Mouse (Mus musculus) small intestine, adult 2 months (tissue): ENCODE data around the gene Yjefn3. TPM values are rescaled to one million over a fixed set of nuclear protein-coding genes. Genes with fewer than 3 reads are reported as not detected.

Source experiments
- H3K27ac ChIP-seq: fragments of 200-500 bp; 2 replicates; pipeline ENCODE4 v1.5.1; 2012; ENCODE audit warnings: low read depth, low read length, control low read depth, inconsistent platforms; ENCODE audit not compliant: insufficient read depth
- H3K27me3 ChIP-seq: fragments of 200-500 bp; 2 replicates; pipeline ENCODE4 v1.6.1; 2012; ENCODE audit warnings: mild to moderate bottlenecking, moderate library complexity, low read length, inconsistent platforms; ENCODE audit not compliant: control insufficient read depth, insufficient read depth
- H3K36me3 ChIP-seq: fragments of 200-500 bp; 2 replicates; pipeline ENCODE4 v1.6.1; 2012; ENCODE audit warnings: mild to moderate bottlenecking, low read length, control low read depth, inconsistent platforms; ENCODE audit not compliant: control insufficient read depth, insufficient read depth
- H3K4me1 ChIP-seq: fragments of 200-500 bp; 2 replicates; pipeline ENCODE4 v1.6.1; 2012; ENCODE audit warnings: low read length, inconsistent platforms, mixed read lengths; ENCODE audit not compliant: control insufficient read depth, insufficient read depth, insufficient read length
- H3K4me3 ChIP-seq: fragments of 200-500 bp; 2 replicates; pipeline ENCODE4 v1.5.1; 2012; ENCODE audit warnings: low read depth, mild to moderate bottlenecking, control low read depth, inconsistent platforms, low read length, moderate library complexity
- CTCF ChIP-seq: fragments of 200-500 bp; IDR thresholded peaks from 2 replicates; pipeline ENCODE4 v1.5.1; 2012; ENCODE audit warnings: low read depth, mild to moderate bottlenecking, control low read depth, inconsistent platforms, low read length, moderate library complexity, mixed read lengths; ENCODE audit not compliant: insufficient replicate concordance, insufficient read length; ENCODE audit errors: extremely low read depth
- POLR2A ChIP-seq: fragments of 200-500 bp; IDR thresholded peaks from 2 replicates; pipeline ENCODE4 v1.6.1; 2012; ENCODE audit warnings: low read depth, mild to moderate bottlenecking, control low read depth, inconsistent platforms, low read length, moderate library complexity
- WGBS: fragments of 180-500 bp; shearing (Covaris S2); methylation state at CpG from one replicate; pipeline ENCODE4 v1.1.7; 2018; 5-methylcytosine and 5-hydroxymethylcytosine counted together
- polyA plus RNA-seq: library from polyadenylated mRNA; depleted of rRNA; stranded (reverse); fragments of >200 nt; gene quantifications from 2 replicates; pipeline ENCODE4 v1.2.3, GENCODE M21; 2012

The Yjefn3 gene
- polyA plus RNA-seq, 1 experiment = 4.6 TPM

DNA sequence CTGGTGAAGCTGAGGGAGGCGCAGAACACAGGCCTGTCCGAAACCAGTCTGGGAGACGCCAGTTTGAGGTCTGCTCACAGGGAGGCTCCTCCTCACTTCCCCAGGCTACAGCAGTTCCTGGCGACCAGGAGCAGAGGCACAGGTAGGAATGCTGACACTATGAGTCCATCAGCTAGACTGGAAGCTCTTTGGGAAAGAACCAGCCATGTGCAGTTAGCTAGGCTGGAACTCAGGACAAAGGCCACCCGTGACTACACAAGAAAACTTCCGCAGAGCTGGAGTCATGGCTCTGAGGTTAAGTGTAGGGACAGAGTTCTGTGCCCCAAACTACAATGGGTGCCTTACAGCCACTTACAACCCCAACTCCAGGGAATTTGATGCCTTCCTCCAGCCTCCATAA is 4.7 kb downstream of the Yjefn3 start:
- Histone ChIP-seq H3K36me3 (peaks cover 21% of the 10 kb centered on the region; the same call in 1 of the 2 replicates), H3K27ac (no peak overlapping the region), H3K4me3 (no peak overlapping the region), H3K4me1 (peaks cover 17% of the 10 kb centered on the region), H3K27me3 (no peaks in the 10 kb centered on the region)
- TF ChIP-seq CTCF = no peak
- no peak for TF ChIP-seq POLR2A
- WGBS = 83% methylated on average over 6 of the region's 6 CpGs

- no peak overlapping the region for H3K27ac ChIP-seq
- H3K4me3 ChIP-seq = no peak overlapping the region
- H3K27me3 ChIP-seq = no peaks in the 10 kb centered on the region
- peaks cover 24% of the 10 kb centered on the region for H3K36me3 ChIP-seq
- H3K4me1 ChIP-seq = peaks cover 8% of the 10 kb centered on the region
- 76% methylated on average over 4 of the region's 4 CpGs for WGBS
- no peak for TF ChIP-seq CTCF
- no peak for TF ChIP-seq POLR2A
Measured at GRCm38 (mm10) chr8:69895772-69896451, 6.6 kb downstream of the Yjefn3 start.

- Histone ChIP-seq H3K27me3 (no peaks in the 10 kb centered on the region), H3K4me1 (peaks cover 4% of the 10 kb centered on the region; the same call in 1 of the 2 replicates), H3K4me3 (no peak overlapping the region), H3K27ac (no peak overlapping the region), H3K36me3 (peaks cover 24% of the 10 kb centered on the region)
- TF ChIP-seq CTCF (no peak), POLR2A (no peak)
- 75% methylated on average over 6 of the region's 6 CpGs for WGBS
Measured at GRCm38 (mm10) chr8:69894836-69895332, 7.6 kb downstream of the Yjefn3 start.

DNA sequence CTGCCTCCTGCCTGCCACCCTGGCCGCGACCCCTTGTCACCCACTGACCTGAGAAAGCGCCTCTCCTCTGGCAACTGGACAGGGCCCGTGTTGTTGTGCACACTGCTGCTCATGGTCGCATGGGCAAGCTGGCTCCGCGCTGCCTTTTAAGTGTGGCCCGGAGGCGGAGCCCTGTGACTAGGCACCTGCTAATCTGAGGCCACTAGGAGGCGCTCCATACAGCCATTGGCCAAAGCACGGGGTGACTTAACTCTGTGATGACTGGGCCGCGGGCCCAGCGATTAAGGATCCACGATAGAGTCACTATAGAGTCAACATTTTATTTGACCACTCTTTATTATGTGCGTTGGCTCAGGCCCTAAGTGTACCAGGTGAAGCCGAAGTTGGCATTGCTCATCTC is 8.6 kb downstream of the Yjefn3 start:
- H3K27me3 ChIP-seq = peaks cover 10% of the 10 kb centered on the region
- peaks cover 24% of the 10 kb centered on the region for H3K36me3 ChIP-seq
- no peak overlapping the region for H3K27ac ChIP-seq
- peak; percentile 43; the same call in 1 of the 2 replicates for TF ChIP-seq CTCF
- TF ChIP-seq POLR2A = no peak
- WGBS = 60% methylated on average over 17 of the region's 17 CpGs
- H3K4me1 ChIP-seq = 0 out of 2 replicates have a peak, but pooled peaks cover 8% of the 10 kb centered on the region
- no peak overlapping the region for H3K4me3 ChIP-seq

- 61% methylated on average over 19 of the region's 19 CpGs for WGBS
- peaks cover 12% of the 10 kb centered on the region; the same call in 1 of the 2 replicates for H3K4me1 ChIP-seq
- H3K27ac ChIP-seq = no peak overlapping the region
- H3K4me3 ChIP-seq = no peak overlapping the region
- peaks cover 19% of the 10 kb centered on the region for H3K36me3 ChIP-seq
- peaks cover 39% of the 10 kb centered on the region for H3K27me3 ChIP-seq
- TF ChIP-seq CTCF = peak; percentile 43; the same call in 1 of the 2 replicates
- no peak for TF ChIP-seq POLR2A
Measured at GRCm38 (mm10) chr8:69890813-69891241, 11.7 kb downstream of the Yjefn3 start.

- peaks cover 52% of the 10 kb centered on the region for H3K27me3 ChIP-seq
- 3% methylated on average over 32 of the region's 32 CpGs for WGBS
- peaks cover 12% of the 10 kb centered on the region for H3K36me3 ChIP-seq
- H3K4me3 ChIP-seq = peak overlapping the region; percentile 38; the same call in 1 of the 2 replicates
- peaks cover 12% of the 10 kb centered on the region; the same call in 1 of the 2 replicates for H3K4me1 ChIP-seq
- TF ChIP-seq CTCF = no peak
- no peak for TF ChIP-seq POLR2A
- no peak overlapping the region for H3K27ac ChIP-seq
Measured at GRCm38 (mm10) chr8:69888902-69889301, 13.6 kb downstream of the Yjefn3 start.

DNA sequence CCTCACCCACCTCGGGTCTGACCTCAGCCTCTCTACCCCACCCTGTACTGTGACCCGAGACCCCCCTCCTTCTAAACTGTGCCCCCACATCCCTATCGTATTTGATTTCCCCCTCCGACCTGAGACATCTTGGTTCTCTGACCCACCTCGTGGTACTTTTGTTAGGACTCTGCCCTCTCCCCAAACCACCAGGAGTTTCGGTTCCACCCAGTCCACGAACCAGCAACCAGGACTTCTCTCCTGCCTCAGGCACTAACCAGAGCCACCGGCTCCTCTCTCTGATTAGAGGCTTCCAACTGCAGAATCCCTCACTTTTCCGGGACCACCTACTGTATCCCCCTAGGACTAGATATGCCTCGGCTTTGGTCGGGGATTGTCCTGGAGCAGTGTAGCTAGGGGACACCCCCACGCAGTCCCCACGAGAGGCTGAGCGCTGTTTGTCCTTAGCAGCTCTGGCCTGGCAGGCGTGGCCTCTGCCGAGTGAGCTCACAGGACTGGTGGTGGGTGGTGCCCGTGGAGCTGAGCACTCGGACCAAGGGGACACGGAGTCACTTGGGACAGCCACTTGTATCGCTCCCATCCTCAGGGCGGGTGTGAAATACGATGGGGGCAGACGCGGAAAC is 14.2 kb downstream of the Yjefn3 start:
- peak overlapping the region; percentile 38 for H3K4me3 ChIP-seq
- no peak overlapping the region for H3K27ac ChIP-seq
- H3K27me3 ChIP-seq = peaks cover 56% of the 10 kb centered on the region
- WGBS = 7% methylated on average over 24 of the region's 24 CpGs
- H3K36me3 ChIP-seq = peaks cover 7% of the 10 kb centered on the region
- no peak for TF ChIP-seq CTCF
- TF ChIP-seq POLR2A = no peak
- peaks cover 12% of the 10 kb centered on the region; the same call in 1 of the 2 replicates for H3K4me1 ChIP-seq
